Mouse (Mus musculus): ENCODE measurements around the gene Gstt3.

The Gstt3 gene

GRCm38 (mm10) chr10:75780769-75781578 lies at the start of gene Gstt3, which contains the start of gene Gm20441:
Gene Gstt3, minus strand, starts transcription at chr10:75781414.
Gene Gm20441, minus strand, starts transcription at chr10:75780954.
- in situ Hi-C loops (cut with MboI, MseI): loop anchor here (5.0 kb wide), 1 partner anchor 46 kb away; no protein-coding TSS in a partner anchor

- in situ Hi-C loops (cut with MboI, MseI): no loop called here
These were observed 49.1 kb upstream of the Gstt3 start for GRCm38 (mm10) chr10:75830275-75830670.

GRCm38 (mm10) chr10:75829529-75830274 lies 48.5 kb upstream of the Gstt3 start:
- in situ Hi-C loops (cut with MboI, MseI): loop anchor here (5.0 kb wide), 1 partner anchor 47 kb away; the partner anchor contains the start of genes Gm20441 and Gstt3

- in situ Hi-C loops (cut with MboI, MseI): loop anchor here (5.0 kb wide), 1 partner anchor 46 kb away; the partner anchor contains the start of genes Gm20441 and Gstt3
These were observed 47.3 kb upstream of the Gstt3 start for GRCm38 (mm10) chr10:75828500-75828931.

- in situ Hi-C loops (cut with MboI, MseI): loop anchor here (5.0 kb wide), 1 partner anchor 46 kb away; the partner anchor contains the start of genes Gm20441 and Gstt3
These were observed 46.6 kb upstream of the Gstt3 start for GRCm38 (mm10) chr10:75827668-75828360.

GRCm38 (mm10) chr10:75824530-75824929 lies 43.3 kb upstream of the Gstt3 start:
- in situ Hi-C loops (cut with MboI, MseI): no loop called here

GRCm38 (mm10) chr10:75823782-75824181 lies 42.6 kb upstream of the Gstt3 start:
- in situ Hi-C loops (cut with MboI, MseI): no loop called here

- in situ Hi-C loops (cut with MboI, MseI): no loop called here
These were observed 41.2 kb upstream of the Gstt3 start, which contains the start of gene Gstt4 for GRCm38 (mm10) chr10:75822443-75822842. Gene Gstt4, minus strand, starts transcription at chr10:75822543.

- in situ Hi-C loops (cut with MboI, MseI): no loop called here
These were observed 38.7 kb upstream of the Gstt3 start for GRCm38 (mm10) chr10:75819882-75820281.

GRCm38 (mm10) chr10:75818641-75819040 lies 37.4 kb upstream of the Gstt3 start:
- in situ Hi-C loops (cut with MboI, MseI): no loop called here

- in situ Hi-C loops (cut with MboI, MseI): no loop called here
These were observed 23.0 kb upstream of the Gstt3 start for GRCm38 (mm10) chr10:75804217-75804616.

GRCm38 (mm10) chr10:75798176-75798696 lies 17.0 kb upstream of the Gstt3 start, which contains the start of gene Gstt1:
Gene Gstt1, minus strand, starts transcription at chr10:75798584.
- in situ Hi-C loops (cut with MboI, MseI): no loop called here

- in situ Hi-C loops (cut with MboI, MseI): no loop called here
These were observed 16.5 kb upstream of the Gstt3 start for GRCm38 (mm10) chr10:75797619-75798175.

- in situ Hi-C loops (cut with MboI, MseI): no loop called here
These were observed 15.7 kb upstream of the Gstt3 start for GRCm38 (mm10) chr10:75796731-75797516.

- in situ Hi-C loops (cut with MboI, MseI): no loop called here
These were observed 13.7 kb upstream of the Gstt3 start for GRCm38 (mm10) chr10:75794880-75795279.

- in situ Hi-C loops (cut with MboI, MseI): no loop called here
These were observed 9.6 kb upstream of the Gstt3 start for GRCm38 (mm10) chr10:75790773-75791172.

GRCm38 (mm10) chr10:75789841-75790240 lies 8.6 kb upstream of the Gstt3 start:
- in situ Hi-C loops (cut with MboI, MseI): no loop called here

GRCm38 (mm10) chr10:75789081-75789735 lies 8.0 kb upstream of the Gstt3 start:
- in situ Hi-C loops (cut with MboI, MseI): no loop called here

GRCm38 (mm10) chr10:75788277-75788676 lies 7.1 kb upstream of the Gstt3 start:
- in situ Hi-C loops (cut with MboI, MseI): no loop called here

- in situ Hi-C loops (cut with MboI, MseI): no loop called here
These were observed 4.2 kb upstream of the Gstt3 start for GRCm38 (mm10) chr10:75785442-75785841.
